Mouse (Mus musculus) bone marrow macrophage, adult 2 months (primary cell): ENCODE data around the gene Cyp2d12.
"Not testable (repeated sequence)": the region's sequence is repeated elsewhere in the genome, so short reads cannot be mapped to it uniquely, and the experiment has no call there.

ENCODE experiments used
- CTCF ChIP-seq: IDR thresholded peaks from 2 replicates; pipeline ENCODE4 v1.5.1; 2012; ENCODE audit warnings: low read depth, mild to moderate bottlenecking, low read length, moderate library complexity
- POLR2A ChIP-seq: IDR thresholded peaks from 2 replicates; pipeline ENCODE4 v1.6.1; 2012; ENCODE audit warnings: mild to moderate bottlenecking, low read depth, low read length, borderline replicate concordance

GRCm38 (mm10) chr15:82509495-82509894, 45.4 kb upstream of the Cyp2d12 start:
- not testable (repeated sequence) for TF ChIP-seq CTCF, POLR2A
